15 mouse cellular contexts compared by ENCODE assay signal in the genomic region with DNA sequence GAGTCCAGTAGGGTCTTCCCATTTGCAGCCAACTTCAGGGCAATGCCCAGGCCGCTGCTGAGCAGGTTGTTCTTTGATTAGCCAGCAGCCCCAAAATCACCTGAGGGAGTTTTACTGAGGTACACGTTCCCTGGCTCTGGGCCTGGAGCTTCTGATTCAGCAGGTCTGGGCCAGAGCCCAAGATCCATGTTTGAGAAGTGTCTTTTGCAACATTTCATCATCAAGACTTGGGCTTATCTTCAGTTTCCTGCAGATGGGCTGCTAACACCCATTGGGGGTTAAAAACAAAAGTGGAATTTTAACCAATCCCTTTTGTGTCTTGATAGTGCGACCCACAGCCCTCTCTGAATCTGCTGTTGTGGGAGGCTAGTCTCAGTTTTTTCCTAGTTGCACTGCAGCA. TPM values are rescaled to one million over a fixed set of nuclear protein-coding genes. Genes with fewer than 3 reads are reported as not detected.
DNase-seq lines count a peak whose midpoint lies in the region; ATAC-seq and TF ChIP-seq lines count a peak whose summit lies in the region.
"Had no signal": no experiment of that assay in that cellular context is flagged by ENCODE, and none has a peak within 500 bp of the region (broad histone marks: within the 10 kb centered on the region; RNA-seq: fewer than 3 reads in every experiment).

No protein-coding gene starts in this region.

- no peak overlapping the region for H3K9ac ChIP-seq in hindbrain, embryonic 13.5 days
- H3K9ac ChIP-seq in midbrain, embryonic 14.5 days (replicated peaks; ENCODE audit: low read length) = no peak overlapping the region
- H3K9ac ChIP-seq: intestine, embryonic 15.5 days; lung, embryonic 14.5 days had no signal

- 80% methylated on average over 3 of the region's 3 CpGs for WGBS in hindbrain, embryonic 13.5 days
- WGBS in midbrain, embryonic 14.5 days = 71% methylated on average over 3 of the region's 3 CpGs
- WGBS in kidney, adult 2 months = 60% methylated on average over 3 of the region's 3 CpGs

- H3K4me3 ChIP-seq in hindbrain, embryonic 13.5 days = no peak overlapping the region
- no peak overlapping the region for H3K4me3 ChIP-seq in midbrain, embryonic 14.5 days (replicated peaks; ENCODE audit: low read depth, low read length)
- no peak overlapping the region for H3K4me3 ChIP-seq in kidney, adult 2 months (ENCODE audit: insufficient read depth, low read depth, low read length)
- H3K4me3 ChIP-seq: intestine, embryonic 15.5 days had no signal

- no peak overlapping the region for H3K4me2 ChIP-seq in hindbrain, embryonic 13.5 days
- no peak overlapping the region for H3K4me2 ChIP-seq in midbrain, embryonic 14.5 days (ENCODE audit: low read length)
- H3K4me2 ChIP-seq: intestine, embryonic 15.5 days; lung, embryonic 14.5 days had no signal

- no peak for ATAC-seq in cerebellum, adult (ENCODE audit: insufficient number of reproducible peaks, low FRiP score, low TSS enrichment)
- ATAC-seq in common myeloid progenitor, adult 5-6 weeks (replicated peaks; ENCODE audit: low read depth, poor library complexity, severe bottlenecking) = peak; percentile 32; the same call in 1 of the 2 replicates
- no peak for ATAC-seq in hindbrain, embryonic 13.5 days (ENCODE audit: low FRiP score)
- ATAC-seq in midbrain, embryonic 14.5 days (ENCODE audit: low FRiP score, low TSS enrichment) = no peak
- ATAC-seq: intestine, embryonic 15.5 days had no signal

- H3K36me3 ChIP-seq in hindbrain, embryonic 13.5 days = no peaks in the 10 kb centered on the region
- H3K36me3 ChIP-seq in midbrain, embryonic 14.5 days (ENCODE audit: control insufficient read depth, insufficient read depth, low read length) = no peaks in the 10 kb centered on the region
- no peaks in the 10 kb centered on the region for H3K36me3 ChIP-seq in kidney, adult 2 months (ENCODE audit: control insufficient read depth, insufficient read depth, low read length)
- H3K36me3 ChIP-seq: intestine, embryonic 15.5 days had no signal

- H3K27ac ChIP-seq in hindbrain, embryonic 13.5 days = no peak overlapping the region
- H3K27ac ChIP-seq in midbrain, embryonic 14.5 days (replicated peaks; ENCODE audit: low read depth, low read length) = no peak overlapping the region
- no peak overlapping the region for H3K27ac ChIP-seq in kidney, adult 2 months (ENCODE audit: insufficient read depth, low read depth, low read length)
- H3K27ac ChIP-seq: intestine, embryonic 15.5 days had no signal

- H3K9me3 ChIP-seq in hindbrain, embryonic 13.5 days = no peaks in the 10 kb centered on the region
- no peaks in the 10 kb centered on the region for H3K9me3 ChIP-seq in midbrain, embryonic 14.5 days (ENCODE audit: control insufficient read depth, low read length)
- H3K9me3 ChIP-seq: intestine, embryonic 15.5 days had no signal

- no peaks in the 10 kb centered on the region for H3K27me3 ChIP-seq in hindbrain, embryonic 13.5 days
- H3K27me3 ChIP-seq in midbrain, embryonic 14.5 days (ENCODE audit: control insufficient read depth, insufficient read depth, low read length) = no peaks in the 10 kb centered on the region
- no peaks in the 10 kb centered on the region for H3K27me3 ChIP-seq in kidney, adult 2 months (replicated peaks; ENCODE audit: control insufficient read depth, insufficient read depth, low read length)
- H3K27me3 ChIP-seq: intestine, embryonic 15.5 days had no signal

- DNase-seq in cerebellum, adult 11-12 months = peak; percentile 18
- DNase-seq in urinary bladder, postnatal 14 days (ENCODE audit: low spot score) = peak; percentile 3
- no peak for DNase-seq in urinary bladder, postnatal 25 days (ENCODE audit: low spot score)
- DNase-seq in midbrain, embryonic 14.5 days = no peak
- DNase-seq in kidney, adult 2 months = no peak
- DNase-seq: embryo, embryonic 11 days; gastrocnemius, postnatal 36 days; heart, postnatal 14 days; layer of hippocampus, postnatal 36 days; lung, embryonic 14.5 days; thymus, adult 18-20 months had no signal

- TF ChIP-seq CTCF in kidney, adult 2 months (conservative IDR thresholded peaks at IDR 0.05; ENCODE audit: insufficient read depth, insufficient read length, low read depth, low read length) = no peak

- no peaks in the 10 kb centered on the region for H3K4me1 ChIP-seq in hindbrain, embryonic 13.5 days (replicated peaks)
- no peaks in the 10 kb centered on the region for H3K4me1 ChIP-seq in midbrain, embryonic 14.5 days (ENCODE audit: control insufficient read depth, insufficient read depth, low read length)
- no peaks in the 10 kb centered on the region; the same call in 1 of the 2 replicates for H3K4me1 ChIP-seq in kidney, adult 2 months (ENCODE audit: control insufficient read depth, insufficient read depth, low read length)
- H3K4me1 ChIP-seq: intestine, embryonic 15.5 days had no signal

- no peak for TF ChIP-seq POLR2A in kidney, adult 2 months (IDR thresholded peaks at IDR 0.05; ENCODE audit: low read depth, low read length)

RNA-seq across cellular contexts. Expression of a gene that starts 10.3 kb away (rescaled TPM):
- total RNA-seq in common myeloid progenitor, adult 5-6 weeks (2017) = 16.3 and 20.1 TPM in 2 replicates
- 4.7 and 5.1 TPM in 2 replicates for polyA plus RNA-seq in hindbrain, embryonic 13.5 days (2015; fragmentation: Nextera tagmentation; extraction: Ambion mirVana)
- polyA plus RNA-seq in midbrain, embryonic 14.5 days (2014; fragmentation: Nextera tagmentation; extraction: Ambion mirVana) = 4.7 and 5.1 TPM in 2 replicates
- polyA plus RNA-seq in kidney, adult 2 months (2012; rRNA removed) = 2.9 and 3.1 TPM in 2 replicates

Comparison
In these comparisons a context has a peak if more than half of its experiments do, and no peak if none do; other contexts are left out.
1. DNase-seq: peak in cerebellum, adult 11-12 months (single experiment) and urinary bladder, postnatal 14 days (single experiment); none in urinary bladder, postnatal 25 days (single experiment), midbrain, embryonic 14.5 days (single experiment) and kidney, adult 2 months (single experiment).